Mouse (Mus musculus): Measurements from ENCODE around the gene 2610528A11Rik.
A peak's percentile ranks its signal among the peaks of the same experiment; 100 is the strongest.

The 2610528A11Rik gene

DNA sequence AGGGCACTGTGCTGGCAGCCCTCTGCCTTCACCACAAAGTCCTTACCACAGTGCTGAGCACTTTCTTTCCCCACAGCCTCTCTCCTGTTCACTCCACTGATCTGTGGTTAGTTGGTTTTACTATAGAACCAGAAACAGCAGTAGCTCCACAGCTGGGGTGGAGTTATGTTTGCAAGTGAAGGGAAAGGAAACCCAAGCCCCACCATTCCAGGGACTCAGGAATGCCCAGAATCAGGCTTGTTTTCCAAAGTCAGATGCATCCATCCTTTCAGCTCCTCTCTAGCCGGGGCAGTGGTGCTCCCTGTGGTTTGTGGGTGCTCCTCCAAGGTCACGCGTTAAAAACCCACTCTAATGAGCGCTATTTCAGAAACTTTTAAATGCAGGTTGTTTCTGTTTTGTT, 18.3 kb downstream of the 2610528A11Rik start:
- DNase-seq (ENCODE audit: extremely low spot score, low spot score): no peak

DNA sequence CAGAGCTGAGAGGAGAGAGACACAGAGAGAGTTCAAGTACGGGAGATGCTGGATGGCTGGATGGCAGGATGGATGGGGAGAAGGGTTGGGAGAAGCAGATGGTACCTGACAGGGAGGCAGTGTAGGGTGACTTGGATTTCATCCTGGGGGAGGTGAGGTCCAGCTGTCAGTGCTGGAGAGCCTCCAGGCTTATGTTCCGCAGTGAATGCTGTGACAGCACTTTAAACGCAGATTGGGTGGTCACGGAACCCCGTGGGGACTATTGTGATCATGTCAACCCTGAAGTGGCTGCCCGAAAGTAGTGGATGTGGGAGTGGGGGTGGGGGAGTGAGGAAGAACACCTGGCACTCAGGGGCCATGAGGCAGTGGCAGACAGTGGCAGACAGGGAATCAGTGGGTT, 19.4 kb downstream of the 2610528A11Rik start:
- DNase-seq (ENCODE audit: extremely low spot score, low spot score): no peak

- no peak for DNase-seq (ENCODE audit: extremely low spot score, low spot score)
These were observed 30.1 kb downstream of the 2610528A11Rik start for GRCm38 (mm10) chr14:37083755-37084154.

- DNase-seq (ENCODE audit: extremely low spot score, low spot score): no peak
These were observed 33.1 kb downstream of the 2610528A11Rik start for GRCm38 (mm10) chr14:37080724-37081123.

DNA sequence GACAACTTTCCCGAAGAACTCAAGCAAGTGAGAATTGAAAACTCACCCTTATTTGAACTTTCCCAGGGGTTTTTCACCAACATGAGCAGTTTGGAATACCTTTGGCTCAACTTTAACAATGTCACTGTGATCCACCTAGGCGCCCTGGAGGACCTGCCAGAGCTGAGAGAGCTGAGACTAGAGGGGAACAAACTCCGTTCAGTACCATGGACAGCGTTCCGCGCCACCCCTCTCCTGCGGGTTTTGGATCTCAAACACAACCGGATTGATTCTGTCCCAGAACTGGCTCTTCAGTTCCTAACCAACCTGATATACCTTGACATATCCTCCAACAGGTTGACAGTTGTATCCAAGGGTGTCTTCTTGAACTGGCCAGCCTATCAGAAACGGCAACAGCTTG, 45.3 kb downstream of the 2610528A11Rik start:
- peak; percentile 60 for DNase-seq (ENCODE audit: extremely low spot score, low spot score)

DNA sequence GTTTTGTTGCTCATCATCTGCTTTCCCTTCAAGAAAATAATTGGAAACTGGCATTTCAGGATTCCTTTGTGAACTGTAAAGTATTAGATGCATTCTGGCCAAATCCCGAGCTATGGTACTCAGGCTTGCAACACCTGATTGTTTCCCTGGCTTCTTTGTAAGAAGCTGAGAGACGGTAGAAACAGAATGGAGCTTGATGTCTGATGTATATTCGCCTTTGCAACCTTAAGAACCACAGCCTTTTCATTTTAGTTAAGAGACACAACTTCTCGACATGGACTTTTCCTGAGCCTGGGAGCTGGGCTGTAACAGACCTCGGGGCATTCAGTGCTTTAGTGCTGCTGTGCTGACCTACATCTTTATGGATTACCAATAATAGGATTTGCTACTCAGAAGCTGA, 46.2 kb downstream of the 2610528A11Rik start, which contains the start of gene Lrit2:
TSS of gene Lrit2 (plus strand) at position 301 of the 400 bp plus-strand sequence.
- DNase-seq (ENCODE audit: extremely low spot score, low spot score): no peak

DNA sequence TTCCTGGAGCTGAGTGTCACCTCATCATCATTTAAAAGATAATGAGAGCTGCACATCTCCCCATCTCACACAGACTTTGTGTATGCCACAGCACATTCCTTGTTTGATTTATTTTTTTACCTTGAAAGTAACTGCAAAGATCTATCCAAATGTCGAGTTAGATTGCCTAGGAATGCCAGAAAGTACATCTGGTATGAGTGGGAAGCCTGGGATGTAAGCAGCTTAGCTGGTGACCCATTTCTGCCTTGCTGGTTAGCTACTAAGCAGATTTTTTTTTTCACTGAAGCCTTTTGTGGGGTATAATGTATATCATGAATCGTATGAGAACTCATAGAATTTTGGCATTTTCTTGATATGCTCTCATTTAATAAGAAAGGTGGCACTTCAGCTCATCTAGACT, 47.2 kb downstream of the 2610528A11Rik start:
- no peak for DNase-seq (ENCODE audit: extremely low spot score, low spot score)

DNA sequence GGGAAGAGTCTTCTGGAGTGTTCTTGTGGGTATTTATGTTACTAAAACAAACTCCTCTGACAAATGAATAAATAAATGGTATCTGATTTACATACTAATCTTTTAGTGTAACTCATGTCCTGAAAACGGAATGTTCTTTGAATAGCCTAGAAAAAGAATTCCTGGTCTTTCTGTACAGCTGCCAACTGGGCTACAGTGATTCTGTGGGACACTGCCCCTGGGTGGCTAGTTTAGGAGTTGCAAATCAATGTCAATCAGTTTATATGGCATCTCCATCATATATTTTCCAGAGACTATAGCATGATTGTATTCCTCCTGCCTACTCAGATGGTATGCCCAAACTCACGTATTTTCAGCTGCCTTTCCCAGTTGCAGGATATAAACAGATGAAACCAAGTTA, 49.0 kb downstream of the 2610528A11Rik start:
- no peak for DNase-seq (ENCODE audit: extremely low spot score, low spot score)
